Mouse (Mus musculus): ENCODE measurements at regions not wholly inside any gene's neighbourhood (a gene's known extent, or its start where the extent isn't known, plus 50 kb on each side); places are given as distances from the start of the nearest gene placed in this dataset.
"Not testable (repeated sequence)": the region's sequence is repeated elsewhere in the genome, so short reads cannot be mapped to it uniquely, and the experiment has no call there.

DNA sequence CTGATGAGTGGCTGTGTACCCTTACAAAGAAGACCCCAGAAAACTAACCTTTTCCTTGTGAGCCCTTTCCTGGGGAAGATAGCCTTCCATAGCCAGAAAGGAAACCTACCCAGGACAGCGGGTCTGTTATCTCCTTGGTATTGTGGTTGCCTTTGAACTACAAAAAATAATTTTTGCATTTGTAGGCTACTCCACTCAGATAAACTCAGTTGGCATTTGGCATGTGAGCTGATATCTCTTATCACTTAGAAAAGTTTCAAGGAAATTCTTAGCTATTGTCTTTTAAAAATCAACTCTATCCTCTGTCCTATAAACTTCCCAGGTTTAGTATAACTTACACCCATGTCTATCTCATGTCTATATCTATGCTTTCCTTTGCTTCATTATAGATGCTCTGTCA is 154.0 kb downstream of the Wdr20rt start:
- 98% methylated on average over 1 of the region's 1 CpGs for WGBS
- Histone ChIP-seq H3K4me1 (ENCODE audit: control insufficient read depth, insufficient read depth, low read length) (no peaks in the 10 kb centered on the region), H3K27ac (ENCODE audit: insufficient read depth, low read depth, low read length) (no peak overlapping the region), H3K4me3 (ENCODE audit: insufficient read depth, low read depth, low read length) (no peak overlapping the region)
- no peak for TF ChIP-seq CTCF (IDR thresholded peaks at IDR 0.05; ENCODE audit: insufficient read depth, low read depth, low read length)
- TF ChIP-seq POLR2A (IDR thresholded peaks at IDR 0.05; ENCODE audit: insufficient read depth, low read depth, low read length), result no peak

DNA sequence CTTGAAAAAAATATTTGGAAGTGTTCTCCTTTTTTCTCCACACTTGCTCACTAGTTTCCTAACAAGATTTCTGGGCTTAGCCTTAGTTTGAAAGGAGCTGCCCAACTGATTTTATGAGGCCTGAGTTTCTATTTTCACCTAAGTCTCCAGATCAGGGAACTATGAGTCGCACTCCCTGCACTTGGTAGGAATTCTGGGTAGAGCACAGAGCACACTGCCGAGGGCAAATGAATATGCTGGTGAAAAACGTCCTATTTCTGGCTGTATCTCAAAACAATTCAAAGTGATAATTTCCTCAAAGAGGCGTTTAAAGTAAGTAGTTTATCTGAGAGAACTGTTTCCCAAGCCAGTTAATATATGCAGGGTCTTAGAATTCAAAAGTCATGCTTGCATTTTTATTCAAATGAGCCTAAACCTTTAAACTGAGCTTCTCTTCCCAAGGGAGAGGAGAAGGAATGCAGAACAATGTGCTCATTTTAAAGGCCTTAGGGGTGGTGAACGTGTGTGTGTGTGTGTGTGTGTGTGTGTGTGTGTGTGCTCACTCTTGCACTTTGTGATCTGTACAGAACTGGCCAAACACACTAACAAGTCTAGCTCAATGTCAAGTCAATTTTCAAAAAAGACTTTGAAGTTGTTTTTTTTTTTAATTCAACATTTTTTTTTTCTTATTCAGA is 156.9 kb downstream of the Wdr20rt start:
- no peak overlapping the region for H3K4me3 ChIP-seq (ENCODE audit: insufficient read depth, low read depth, low read length)
- no peaks in the 10 kb centered on the region for H3K4me1 ChIP-seq (ENCODE audit: control insufficient read depth, insufficient read depth, low read length)
- no peak overlapping the region for H3K27ac ChIP-seq (ENCODE audit: insufficient read depth, low read depth, low read length)
- TF ChIP-seq POLR2A (IDR thresholded peaks at IDR 0.05; ENCODE audit: insufficient read depth, low read depth, low read length), result no peak
- TF ChIP-seq CTCF (IDR thresholded peaks at IDR 0.05; ENCODE audit: insufficient read depth, low read depth, low read length), result no peak
- 10% methylated on average over 5 of the region's 5 CpGs for WGBS

DNA sequence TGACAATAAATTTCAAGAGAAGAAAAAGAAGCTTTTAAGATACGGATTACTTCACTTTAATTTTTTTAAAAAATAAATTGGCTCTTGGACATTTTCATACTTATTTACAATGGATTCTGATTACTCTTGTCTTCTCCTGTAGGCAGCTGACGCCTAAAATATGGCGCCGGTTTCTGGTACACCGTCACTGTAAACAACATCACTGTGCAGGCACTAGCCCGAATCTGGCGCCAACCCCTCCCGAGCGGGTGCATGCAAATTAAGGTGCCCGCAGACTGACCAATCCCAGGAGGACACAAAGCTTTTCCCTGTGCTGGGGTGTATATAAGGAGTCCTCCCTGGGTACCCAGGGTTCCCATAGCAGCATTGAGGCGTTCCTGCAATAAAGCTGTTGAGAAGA is 157.5 kb downstream of the Wdr20rt start:
- WGBS, result 81% methylated on average over 11 of the region's 11 CpGs
- H3K27ac ChIP-seq (ENCODE audit: insufficient read depth, low read depth, low read length); H3K4me3 ChIP-seq (ENCODE audit: insufficient read depth, low read depth, low read length); H3K4me1 ChIP-seq (ENCODE audit: control insufficient read depth, insufficient read depth, low read length): not testable (repeated sequence)

DNA sequence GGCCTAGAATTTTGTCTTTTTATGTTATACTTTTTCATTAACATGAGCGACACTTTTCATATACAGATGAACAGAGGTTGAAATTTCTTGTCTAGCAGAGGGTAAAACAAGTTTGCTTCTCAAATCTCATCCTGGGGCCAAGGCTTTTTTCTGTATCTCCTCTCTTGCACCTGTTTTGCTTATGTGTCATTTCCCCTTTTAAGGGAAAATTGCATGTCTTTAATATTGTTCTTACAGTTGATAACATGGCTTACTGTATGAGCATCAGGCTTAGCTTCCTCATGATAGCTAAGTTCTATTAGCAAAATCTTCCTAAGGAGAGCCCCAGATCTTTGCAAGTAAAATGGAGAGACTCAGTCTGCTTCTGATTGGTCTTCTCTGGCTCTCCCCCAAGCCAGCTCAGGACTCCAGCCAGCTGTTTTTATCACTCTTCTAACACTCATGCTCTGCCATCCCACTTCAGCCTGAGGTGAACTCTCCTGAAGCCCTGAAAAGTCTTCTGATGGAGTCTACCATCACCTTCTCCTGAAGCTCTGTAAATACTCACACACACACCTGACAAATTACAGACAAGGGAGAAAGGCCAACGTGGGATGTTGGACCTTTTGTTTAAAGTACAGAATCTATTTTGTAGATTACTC is 160.8 kb downstream of the Wdr20rt start:
- 87% methylated on average over 2 of the region's 2 CpGs for WGBS
- no peak overlapping the region for H3K4me3 ChIP-seq (ENCODE audit: insufficient read depth, low read depth, low read length)
- TF ChIP-seq POLR2A (IDR thresholded peaks at IDR 0.05; ENCODE audit: insufficient read depth, low read depth, low read length) (no peak), CTCF (IDR thresholded peaks at IDR 0.05; ENCODE audit: insufficient read depth, low read depth, low read length) (no peak)
- no peaks in the 10 kb centered on the region for H3K4me1 ChIP-seq (ENCODE audit: control insufficient read depth, insufficient read depth, low read length)
- no peak overlapping the region for H3K27ac ChIP-seq (ENCODE audit: insufficient read depth, low read depth, low read length)

DNA sequence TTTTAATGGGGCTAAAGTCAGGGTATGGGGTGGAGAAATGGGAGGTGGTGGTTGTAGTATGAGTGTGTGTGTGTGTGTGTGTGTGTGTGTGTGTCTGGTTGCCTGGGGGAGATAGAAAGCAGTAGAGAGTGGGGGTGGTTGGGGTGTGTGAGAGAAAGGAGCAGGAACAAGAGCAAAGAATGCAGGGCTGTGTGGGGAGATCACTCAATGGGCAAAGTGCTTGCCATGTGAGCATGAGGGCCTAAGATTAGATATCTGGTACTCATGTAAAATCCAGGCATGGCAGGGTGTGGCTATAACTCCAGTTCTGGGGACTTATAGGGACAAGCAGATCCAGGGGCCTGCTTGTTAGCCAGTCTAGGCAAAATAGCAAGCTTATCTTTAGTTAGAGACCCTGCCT is 161.7 kb downstream of the Wdr20rt start:
- Histone ChIP-seq H3K4me3 (ENCODE audit: insufficient read depth, low read depth, low read length) (no peak overlapping the region), H3K27ac (ENCODE audit: insufficient read depth, low read depth, low read length) (no peak overlapping the region), H3K4me1 (ENCODE audit: control insufficient read depth, insufficient read depth, low read length) (no peaks in the 10 kb centered on the region)
- TF ChIP-seq CTCF (IDR thresholded peaks at IDR 0.05; ENCODE audit: insufficient read depth, low read depth, low read length), result no peak
- TF ChIP-seq POLR2A (IDR thresholded peaks at IDR 0.05; ENCODE audit: insufficient read depth, low read depth, low read length), result no peak

DNA sequence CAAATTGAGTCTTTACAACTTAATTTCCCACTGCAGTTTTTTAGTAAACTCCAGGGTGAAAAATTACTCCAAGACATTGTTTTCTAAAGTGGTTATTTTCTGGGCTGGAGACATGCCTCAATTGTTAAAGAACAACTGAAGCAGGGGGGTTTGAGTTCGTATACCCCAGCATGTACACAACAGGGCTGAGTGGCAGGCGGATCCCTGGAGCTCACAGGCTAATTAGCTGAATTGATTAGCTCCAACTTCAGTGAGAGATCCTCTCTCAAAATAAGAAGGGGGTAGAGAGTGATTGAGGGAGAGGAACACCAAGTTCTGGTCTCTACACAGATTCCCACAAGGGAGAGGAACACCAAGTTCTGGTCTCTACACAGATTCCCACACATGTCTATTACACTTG is 164.2 kb downstream of the Wdr20rt start:
- WGBS, result 71% methylated on average over 2 of the region's 2 CpGs
- H3K27ac ChIP-seq (ENCODE audit: insufficient read depth, low read depth, low read length), result no peak overlapping the region
- H3K4me3 ChIP-seq (ENCODE audit: insufficient read depth, low read depth, low read length), result no peak overlapping the region
- no peaks in the 10 kb centered on the region for H3K4me1 ChIP-seq (ENCODE audit: control insufficient read depth, insufficient read depth, low read length)
- no peak for TF ChIP-seq POLR2A (IDR thresholded peaks at IDR 0.05; ENCODE audit: insufficient read depth, low read depth, low read length)
- no peak for TF ChIP-seq CTCF (IDR thresholded peaks at IDR 0.05; ENCODE audit: insufficient read depth, low read depth, low read length)

DNA sequence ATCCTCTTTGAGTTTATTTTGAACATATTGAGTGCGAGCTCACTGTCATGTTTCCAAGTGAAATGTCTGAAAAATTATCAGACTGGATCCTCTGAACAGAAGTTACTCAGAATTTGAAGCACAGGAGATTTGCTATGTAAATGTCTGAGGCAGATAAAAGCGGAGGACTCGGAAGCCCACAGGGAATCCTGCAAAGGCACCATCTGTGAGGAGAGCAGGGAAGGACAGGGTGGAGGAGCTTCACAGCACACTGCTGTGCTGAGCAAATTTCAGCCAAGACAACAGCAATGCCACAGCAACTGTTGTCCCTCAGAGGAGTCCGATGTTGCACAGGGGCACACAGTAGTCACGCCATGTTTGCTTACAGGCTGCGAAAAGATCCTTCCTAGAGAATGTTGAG is 165.0 kb downstream of the Wdr20rt start:
- Histone ChIP-seq H3K4me3 (ENCODE audit: insufficient read depth, low read depth, low read length) (no peak overlapping the region), H3K27ac (ENCODE audit: insufficient read depth, low read depth, low read length) (no peak overlapping the region), H3K4me1 (ENCODE audit: control insufficient read depth, insufficient read depth, low read length) (no peaks in the 10 kb centered on the region)
- TF ChIP-seq CTCF (IDR thresholded peaks at IDR 0.05; ENCODE audit: insufficient read depth, low read depth, low read length), result no peak
- no peak for TF ChIP-seq POLR2A (IDR thresholded peaks at IDR 0.05; ENCODE audit: insufficient read depth, low read depth, low read length)
- WGBS, result 91% methylated on average over 6 of the region's 6 CpGs

DNA sequence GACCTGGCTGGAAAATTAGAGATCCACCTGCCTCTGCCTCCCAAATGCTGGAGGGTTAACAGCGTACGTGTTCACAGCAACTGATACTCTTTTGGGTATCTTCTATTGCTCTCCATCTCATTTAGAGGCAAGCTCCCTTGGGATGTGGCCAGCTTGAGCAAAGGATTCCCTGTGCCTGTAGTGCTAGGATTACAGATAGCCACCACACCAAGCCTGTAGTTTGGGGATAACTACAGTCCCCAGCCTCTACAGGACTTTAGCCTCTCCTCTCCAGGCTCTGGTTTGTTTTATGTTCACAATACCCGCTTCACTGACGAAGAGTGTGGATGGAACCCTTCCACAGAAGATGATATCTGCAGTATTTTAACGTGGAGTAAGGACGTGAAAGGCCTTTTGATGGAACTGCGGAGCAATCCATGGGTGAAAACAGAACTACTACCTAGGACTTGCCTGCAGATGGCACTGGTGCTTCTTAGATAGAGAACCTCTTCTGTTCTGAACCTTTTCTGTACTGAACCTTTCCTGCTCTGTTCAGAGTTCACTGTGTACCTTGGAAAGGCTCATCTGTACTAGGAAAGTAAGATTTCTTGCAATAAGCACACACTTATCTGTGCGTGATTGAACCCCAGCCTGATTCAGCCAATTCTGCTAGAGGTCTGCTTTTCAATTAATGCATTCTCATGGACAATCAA is 176.6 kb downstream of the Wdr20rt start:
- no peaks in the 10 kb centered on the region for H3K4me1 ChIP-seq (ENCODE audit: control insufficient read depth, insufficient read depth, low read length)
- no peak overlapping the region for H3K27ac ChIP-seq (ENCODE audit: insufficient read depth, low read depth, low read length)
- H3K4me3 ChIP-seq (ENCODE audit: insufficient read depth, low read depth, low read length), result no peak overlapping the region
- TF ChIP-seq CTCF (IDR thresholded peaks at IDR 0.05; ENCODE audit: insufficient read depth, low read depth, low read length) (no peak), POLR2A (IDR thresholded peaks at IDR 0.05; ENCODE audit: insufficient read depth, low read depth, low read length) (no peak)
- 42% methylated on average over 8 of the region's 8 CpGs for WGBS

DNA sequence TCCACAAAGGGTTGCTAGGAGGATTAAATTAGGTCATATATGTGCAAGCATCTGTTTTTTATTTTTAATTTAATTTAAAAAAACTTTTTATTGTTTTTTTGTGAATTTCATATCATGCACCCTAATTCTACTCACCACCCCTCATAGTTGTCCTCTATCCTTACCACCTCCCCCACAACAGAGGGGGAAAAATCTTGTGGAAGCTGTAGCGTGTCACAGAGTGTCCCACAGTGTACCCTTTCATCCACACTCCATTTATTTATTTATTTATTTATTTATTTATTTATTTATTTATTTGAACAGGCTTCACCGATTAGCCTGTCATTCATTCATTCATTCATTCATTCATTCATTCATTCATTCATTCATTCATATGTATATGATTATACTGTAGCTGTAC is 177.8 kb downstream of the Wdr20rt start:
- H3K4me3 ChIP-seq (ENCODE audit: insufficient read depth, low read depth, low read length), result no peak overlapping the region
- TF ChIP-seq CTCF (IDR thresholded peaks at IDR 0.05; ENCODE audit: insufficient read depth, low read depth, low read length) (no peak), POLR2A (IDR thresholded peaks at IDR 0.05; ENCODE audit: insufficient read depth, low read depth, low read length) (no peak)

More for the DNA sequence above, 177.8 kb downstream of the Wdr20rt start:
- no peaks in the 10 kb centered on the region for H3K4me1 ChIP-seq (ENCODE audit: control insufficient read depth, insufficient read depth, low read length)
- WGBS, result 92% methylated on average over 2 of the region's 2 CpGs
- H3K27ac ChIP-seq (ENCODE audit: insufficient read depth, low read depth, low read length), result no peak overlapping the region

All from olfactory bulb, adult 2 months (tissue).